20 mouse cellular contexts compared by ENCODE assay signal in the genomic region with DNA sequence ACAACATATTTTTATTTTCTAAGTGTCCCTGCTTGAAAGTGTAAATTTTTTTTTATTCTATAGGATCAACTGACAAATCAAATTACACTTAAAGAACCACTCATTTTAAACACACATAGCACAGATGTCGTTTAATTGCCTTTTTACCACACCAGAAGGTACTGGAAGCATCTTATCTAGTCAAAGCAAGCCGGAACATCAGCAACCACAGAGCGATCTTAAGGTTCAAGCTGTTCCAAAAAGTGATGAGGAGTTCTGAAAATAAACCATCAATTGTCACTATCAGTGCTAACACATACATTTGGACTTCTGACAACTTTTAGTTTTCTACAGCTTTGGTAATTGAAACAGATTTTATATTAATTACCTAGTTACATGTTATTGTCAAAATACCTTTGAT.
"Had no signal": no experiment of that assay in that cellular context is flagged by ENCODE, and none has a peak within 500 bp of the region (broad histone marks: within the 10 kb centered on the region; RNA-seq: fewer than 3 reads in every experiment).

No protein-coding gene starts in this region.

- H3K27me3 ChIP-seq: kidney, embryonic 15.5 days; limb, embryonic 12.5 days; limb, embryonic 15.5 days; liver, embryonic 12.5 days; liver, embryonic 15.5 days; midbrain, embryonic 13.5 days; stomach, embryonic 15.5 days had no signal

- H3K27ac ChIP-seq: kidney, embryonic 15.5 days; limb, embryonic 12.5 days; limb, embryonic 15.5 days; liver, embryonic 12.5 days; liver, embryonic 15.5 days; midbrain, embryonic 10.5 days; midbrain, embryonic 13.5 days; stomach, embryonic 15.5 days had no signal

- H3K4me2 ChIP-seq: kidney, embryonic 15.5 days; limb, embryonic 12.5 days; limb, embryonic 15.5 days; liver, embryonic 12.5 days; liver, embryonic 15.5 days; midbrain, embryonic 13.5 days; stomach, embryonic 15.5 days had no signal

- H3K4me1 ChIP-seq: kidney, embryonic 15.5 days; limb, embryonic 12.5 days; limb, embryonic 15.5 days; liver, embryonic 12.5 days; liver, embryonic 15.5 days; stomach, embryonic 15.5 days had no signal

- H3K9me3 ChIP-seq: kidney, embryonic 15.5 days; limb, embryonic 12.5 days; limb, embryonic 15.5 days; liver, embryonic 12.5 days; liver, embryonic 15.5 days; midbrain, embryonic 10.5 days; midbrain, embryonic 13.5 days; stomach, embryonic 15.5 days had no signal

- ATAC-seq: liver, embryonic 12.5 days; midbrain, embryonic 13.5 days had no signal

- DNase-seq: kidney, adult 11 months; kidney, adult 8-10 months; kidney, postnatal 10 days; kidney, postnatal 36 days; left cerebral cortex, postnatal 4 days; lung, adult 2 months; lung, postnatal 14 days; lung, postnatal 4 days; right cerebral cortex, adult 18-20 months; right cerebral cortex, postnatal 14 days; spleen, adult 18-20 months; thymus, postnatal 25 days had no signal

- H3K9ac ChIP-seq: kidney, embryonic 15.5 days; limb, embryonic 12.5 days; limb, embryonic 15.5 days; liver, embryonic 12.5 days; liver, embryonic 15.5 days; midbrain, embryonic 13.5 days; stomach, embryonic 15.5 days had no signal

- H3K4me3 ChIP-seq: kidney, embryonic 15.5 days; limb, embryonic 12.5 days; limb, embryonic 15.5 days; liver, embryonic 12.5 days; liver, embryonic 15.5 days; midbrain, embryonic 10.5 days; midbrain, embryonic 13.5 days; stomach, embryonic 15.5 days had no signal
